Mouse (Mus musculus) cortical plate, adult 2 months (tissue): ENCODE results near the gene Gpsm2.

ENCODE experiments used
- CTCF ChIP-seq: fragments of 200-500 bp; IDR thresholded peaks from 2 replicates; pipeline ENCODE4 v1.5.1; 2011; ENCODE audit warnings: mild to moderate bottlenecking, control low read depth, low read length; ENCODE audit not compliant: insufficient read depth; ENCODE audit errors: extremely low read depth
- POLR2A ChIP-seq: fragments of 200-500 bp; IDR thresholded peaks from 2 replicates; pipeline ENCODE4 v1.6.1; 2011; ENCODE audit warnings: mild to moderate bottlenecking, low read length, control low read depth; ENCODE audit not compliant: insufficient read depth; ENCODE audit errors: extremely low read depth

GRCm38 (mm10) chr3:108755542-108755941 lies 33.4 kb upstream of the Gpsm2 start:
- TF ChIP-seq POLR2A: no peak
- no peak for TF ChIP-seq CTCF
